Mouse (Mus musculus): ENCODE data around the gene Cdk4.

DNA sequence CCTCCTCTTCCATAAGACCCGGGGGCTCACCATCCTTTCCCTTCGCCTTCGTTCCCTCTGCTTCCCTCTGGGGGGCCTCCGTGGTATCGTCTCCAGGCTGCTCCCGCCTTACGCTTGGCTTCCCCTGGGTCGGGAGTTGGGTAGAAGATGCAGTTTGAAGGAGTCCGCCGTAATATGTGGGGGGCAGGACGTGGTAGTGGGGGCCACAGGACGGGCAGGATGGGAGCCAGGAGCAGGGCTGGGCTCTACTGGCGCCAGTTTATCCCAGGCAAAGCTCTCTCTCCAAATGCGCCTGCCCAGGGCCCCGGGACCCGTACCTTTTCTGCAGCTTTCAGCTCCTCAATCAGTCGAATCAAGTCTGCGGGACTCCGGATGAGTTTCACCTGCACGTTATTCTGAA, 35.2 kb downstream of the Cdk4 start:
- peak; percentile 9; the same call in 1 of the 2 replicates for TF ChIP-seq CTCF (conservative IDR thresholded peaks at IDR 0.05; ENCODE audit: low read length)
- no peak for TF ChIP-seq NANOG (IDR thresholded peaks at IDR 0.05; ENCODE audit: borderline replicate concordance, low read length)
- TF ChIP-seq POU5F1 (IDR thresholded peaks at IDR 0.05; ENCODE audit: borderline replicate concordance, low read length), result no peak

Measured in E14TG2a.4 (cell line).